Mouse (Mus musculus) mouse embryonic stem cell (cell line): ENCODE data around the gene Ddx39.

ENCODE experiments used
- in situ Hi-C, 2 experiments: fragments of 300-500 bp; cut with MboI; formaldehyde crosslinking; loops; 1 replicate in 1 of 2; 3 replicates in 1 of 2; pipeline ENCODE4 v1.14.3; 2019 to 2020; ENCODE audit warnings: low sequenced_read_pairs in 2 of 2, low pct_unique_long_range_greater_than_20kb in 1 of 2, mixed read lengths in 1 of 2; ENCODE audit not compliant: unreplicated experiment in 1 of 2

Gene Ddx39

GRCm38 (mm10) chr8:83749265-83749664 lies 34.3 kb downstream of the Ddx39 start:
- in situ Hi-C loops = no loop called here

DNA sequence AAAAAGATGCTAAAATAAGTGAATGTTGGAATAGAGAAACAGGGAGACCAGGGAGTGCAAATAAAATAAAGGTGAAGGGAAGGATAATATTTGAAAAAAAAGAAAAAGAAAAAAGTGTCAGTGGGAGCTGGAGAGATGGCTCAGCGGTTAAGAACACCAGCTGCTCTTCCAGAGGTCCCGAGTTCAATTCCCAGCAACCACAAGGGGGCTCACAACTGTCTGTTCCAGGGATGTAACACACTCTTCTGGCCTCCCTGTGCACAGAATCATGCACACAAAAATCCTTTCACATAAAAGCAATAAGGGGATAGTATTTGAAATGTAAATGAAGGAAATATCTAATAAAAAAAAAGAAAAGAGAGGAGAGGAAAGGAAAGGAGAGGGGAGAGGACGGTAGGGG lies 39.2 kb downstream of the Ddx39 start:
- in situ Hi-C loops = no loop called here

GRCm38 (mm10) chr8:83756273-83756672 lies 41.3 kb downstream of the Ddx39 start:
- in situ Hi-C loops = no loop called here

DNA sequence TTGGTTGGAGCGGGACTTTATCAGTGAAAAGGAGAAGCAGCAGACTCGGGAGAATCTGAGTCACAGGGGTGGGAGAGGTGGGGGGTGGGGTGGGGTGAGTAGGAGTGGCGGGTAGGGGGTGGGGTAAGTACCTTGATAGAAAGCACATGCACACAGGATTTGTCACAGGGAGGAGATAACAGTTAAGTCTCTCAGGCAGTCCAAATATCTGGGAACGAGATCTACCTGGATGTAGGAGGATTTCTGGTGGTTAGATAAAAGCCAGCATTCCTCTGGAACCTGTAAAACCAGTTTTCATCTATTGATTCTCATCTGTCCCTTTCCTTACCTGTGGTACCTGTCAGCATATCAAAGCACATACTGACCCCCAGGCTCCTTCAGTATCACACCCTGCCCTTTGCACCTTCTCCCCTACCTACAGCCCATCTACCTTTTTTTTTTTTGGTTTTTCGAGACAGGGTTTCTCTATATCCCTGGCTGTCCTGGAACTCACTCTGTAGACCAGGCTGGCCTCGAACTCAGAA lies 42.2 kb downstream of the Ddx39 start:
- in situ Hi-C loops = no loop called here

- in situ Hi-C loops = no loop called here
Observed at GRCm38 (mm10) chr8:83758298-83758697, 43.3 kb downstream of the Ddx39 start.

DNA sequence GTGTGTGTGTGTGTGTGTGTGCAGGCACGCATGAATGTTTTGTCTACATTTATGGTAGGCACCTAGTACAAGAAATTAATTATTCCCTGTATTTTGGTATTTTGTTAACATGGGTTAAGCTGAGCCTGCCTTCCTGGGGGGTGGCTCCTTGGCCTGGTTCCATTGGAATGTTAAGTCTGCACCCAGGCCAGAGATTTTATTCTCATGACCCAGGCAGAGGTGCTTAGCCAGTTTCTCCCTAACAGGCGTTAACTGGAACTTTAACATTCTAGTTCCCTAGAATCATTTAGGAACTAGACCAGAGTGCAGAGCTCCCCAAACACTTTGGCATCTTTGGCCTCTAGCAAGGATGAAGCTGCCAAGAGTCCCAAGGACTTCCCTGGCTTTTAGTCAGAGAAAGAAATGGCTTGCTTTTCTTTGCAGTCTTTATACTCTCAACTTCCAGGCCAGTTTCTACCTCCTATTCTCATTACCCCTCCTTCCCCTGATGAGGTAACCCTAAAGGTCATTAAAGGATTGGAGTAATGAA lies 44.3 kb downstream of the Ddx39 start:
- in situ Hi-C loops = no loop called here

- in situ Hi-C loops = no loop called here
Observed at GRCm38 (mm10) chr8:83764116-83764515, 49.1 kb downstream of the Ddx39 start.

- in situ Hi-C loops = no loop called here
Observed at GRCm38 (mm10) chr8:83764717-83765116, 49.7 kb downstream of the Ddx39 start.

GRCm38 (mm10) chr8:83765663-83766062 lies 50.7 kb downstream of the Ddx39 start:
- in situ Hi-C loops = no loop called here

GRCm38 (mm10) chr8:83767442-83767841 lies 52.5 kb downstream of the Ddx39 start:
- in situ Hi-C loops = no loop called here

DNA sequence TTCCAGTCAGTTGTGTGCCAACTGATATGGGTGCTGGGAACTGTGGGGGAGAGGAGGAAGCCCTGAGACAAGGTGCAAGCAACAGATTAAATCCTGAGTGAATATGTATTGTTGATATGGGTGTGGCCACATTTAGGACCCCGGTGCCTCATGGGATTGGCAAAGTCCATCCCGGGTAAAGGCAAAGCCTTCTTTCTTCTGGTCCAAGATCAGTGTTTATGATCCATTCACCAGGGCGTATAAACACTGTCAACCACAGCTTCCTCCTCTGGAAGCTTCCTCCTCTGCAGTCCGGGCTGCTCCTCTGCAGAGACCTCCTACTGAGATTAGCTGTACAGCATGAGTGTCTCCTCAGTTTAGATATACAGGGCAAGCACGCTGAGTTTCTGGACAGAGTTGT lies 53.5 kb downstream of the Ddx39 start:
- in situ Hi-C loops = no loop called here

GRCm38 (mm10) chr8:83769720-83770119 lies 54.7 kb downstream of the Ddx39 start:
- in situ Hi-C loops = no loop called here

DNA sequence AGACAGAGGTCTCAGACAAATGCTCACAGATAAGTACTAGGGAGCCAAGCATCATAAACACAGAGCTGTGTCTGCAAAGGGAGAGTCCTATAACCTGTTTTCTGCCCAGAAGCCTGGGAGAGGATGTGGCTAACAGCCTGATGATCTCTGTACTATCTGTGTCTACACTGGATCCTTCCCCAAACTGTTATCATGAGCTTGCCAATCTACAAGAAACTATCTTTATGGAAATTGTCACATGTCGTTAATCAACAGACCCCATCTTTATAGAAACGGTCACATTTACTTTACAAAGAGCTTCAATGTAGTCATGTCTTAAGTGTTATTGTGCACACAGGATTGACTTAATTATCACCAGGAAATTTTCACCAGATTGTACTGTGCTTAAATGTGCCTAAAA lies 55.7 kb downstream of the Ddx39 start:
- in situ Hi-C loops = no loop called here

GRCm38 (mm10) chr8:83771791-83772190 lies 56.8 kb downstream of the Ddx39 start:
- in situ Hi-C loops = no loop called here

- in situ Hi-C loops = no loop called here
Observed at GRCm38 (mm10) chr8:83772701-83773451, 57.9 kb downstream of the Ddx39 start.

DNA sequence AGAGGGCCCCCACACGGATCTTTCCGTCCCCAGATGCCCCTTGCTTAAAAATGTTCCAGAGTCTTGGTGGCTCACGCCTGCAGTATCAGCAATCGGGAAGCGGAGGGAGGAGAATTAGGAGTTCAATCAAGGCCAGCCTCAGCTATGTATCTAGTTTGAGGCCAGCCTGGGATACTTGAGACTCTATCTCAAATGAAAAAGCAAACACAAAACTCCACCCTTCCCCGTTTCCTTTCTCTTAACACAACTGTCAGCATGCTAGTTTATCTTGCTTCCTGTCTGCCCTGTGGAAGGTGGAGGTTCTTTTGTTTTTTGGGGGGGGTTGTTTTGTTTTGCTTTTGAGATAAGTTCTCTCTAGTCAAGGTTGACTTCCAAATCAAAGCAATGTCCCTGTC lies 58.5 kb downstream of the Ddx39 start:
- in situ Hi-C loops = no loop called here

- in situ Hi-C loops = no loop called here
Observed at GRCm38 (mm10) chr8:83774221-83774620, 59.2 kb downstream of the Ddx39 start.
